Mouse (Mus musculus) lung, embryonic 14.5 days (tissue): ENCODE data around the gene Mvp. TPM values are rescaled to one million over a fixed set of nuclear protein-coding genes. Genes with fewer than 3 reads are reported as not detected.

Source experiments
- ATAC-seq: fragments of 200-750 bp; cut with Nextera tagmentation; 2 replicates; pipeline ENCODE4 v1.8.0; 2017; ENCODE audit warnings: mild to moderate bottlenecking, moderate TSS enrichment, moderate library complexity; ENCODE audit not compliant: insufficient read depth
- DNase-seq: peaks from one replicate; pipeline ENCODE4 v3.0.0-alpha.2; 2015
- H3K27ac ChIP-seq: fragments of 300-500 bp; sonication (generic); 2 replicates; pipeline ENCODE4 v1.5.1; 2014; ENCODE audit warnings: low read depth, mild to moderate bottlenecking, moderate library complexity
- H3K27me3 ChIP-seq: fragments of 300-500 bp; sonication (generic); 2 replicates; pipeline ENCODE4 v1.6.1; 2014; ENCODE audit warnings: low read length, control low read depth; ENCODE audit not compliant: insufficient read depth
- H3K36me3 ChIP-seq: fragments of 300-500 bp; sonication (generic); 2 replicates; pipeline ENCODE4 v1.6.1; 2014; ENCODE audit warnings: control low read depth; ENCODE audit not compliant: insufficient read depth
- H3K4me1 ChIP-seq: fragments of 300-500 bp; sonication (generic); 2 replicates; pipeline ENCODE4 v1.6.1; 2014; ENCODE audit warnings: antibody characterized with exemption, control low read depth; ENCODE audit not compliant: insufficient read depth
- H3K4me2 ChIP-seq: fragments of 300-500 bp; sonication (generic); 2 replicates; pipeline ENCODE4 v1.6.1; 2014; ENCODE audit warnings: mild to moderate bottlenecking
- H3K4me3 ChIP-seq: fragments of 300-500 bp; sonication (generic); 2 replicates; pipeline ENCODE4 v1.5.1; 2014; ENCODE audit warnings: low read depth, low read length
- H3K9ac ChIP-seq: fragments of 300-500 bp; sonication (generic); 2 replicates; pipeline ENCODE4 v1.6.1; 2014
- H3K9me3 ChIP-seq: fragments of 300-500 bp; sonication (generic); 2 replicates; pipeline ENCODE4 v1.6.1; 2016; ENCODE audit warnings: low read depth, low read length, control low read depth
- CTCF ChIP-seq: IDR thresholded peaks from 2 replicates; pipeline ENCODE4 v1.5.1; 2016; ENCODE audit warnings: antibody characterized with exemption, low read depth
- WGBS: fragments of 180-500 bp; shearing (Covaris S2); extraction: QIAGEN DNeasy Blood & Tissue Kit; methylation state at CpG from one replicate; pipeline ENCODE4 v1.1.7; 2014; 5-methylcytosine and 5-hydroxymethylcytosine counted together
- polyA plus RNA-seq: library from polyadenylated mRNA; unstranded; fragments of >200 nt; fragmentation: Nextera tagmentation; extraction: Ambion mirVana; gene quantifications from 2 replicates; pipeline ENCODE4 v1.2.1, GENCODE M21; 2014

Mvp gene
- polyA plus RNA-seq, 1 experiment from 2014 or later, result 8.0 TPM

- no peak for DNase-seq
- peak overlapping the region; percentile 46; the same call in 1 of the 2 replicates for H3K27ac ChIP-seq
- 0 out of 2 replicates have a peak overlapping the region, but pooled peaks have one; percentile 29 for H3K9ac ChIP-seq
- H3K4me3 ChIP-seq, result no peak overlapping the region
- ATAC-seq, result no peak
- no peaks in the 10 kb centered on the region for H3K27me3 ChIP-seq
- no peak overlapping the region for H3K4me2 ChIP-seq
- no peaks in the 10 kb centered on the region for H3K4me1 ChIP-seq
- H3K36me3 ChIP-seq, result peaks cover 25% of the 10 kb centered on the region; the same call in 1 of the 2 replicates
- no peak for TF ChIP-seq CTCF
- H3K9me3 ChIP-seq, result no peaks in the 10 kb centered on the region
- 78% methylated on average over 17 of the region's 17 CpGs for WGBS
Measured at GRCm38 (mm10) chr7:127009307-127010085, 4.9 kb downstream of the Mvp start.

- Histone ChIP-seq H3K4me1 (no peaks in the 10 kb centered on the region), H3K27ac (peak overlapping the region; percentile 63), H3K36me3 (peaks cover 17% of the 10 kb centered on the region; the same call in 1 of the 2 replicates), H3K9me3 (no peaks in the 10 kb centered on the region), H3K4me2 (no peak overlapping the region), H3K9ac (peak overlapping the region; percentile 29), H3K27me3 (no peaks in the 10 kb centered on the region), H3K4me3 (no peak overlapping the region)
- ATAC-seq (peak; percentile 80), DNase-seq (peak; percentile 63)
- TF ChIP-seq CTCF, result no peak
- WGBS, result 43% methylated on average over 9 of the region's 9 CpGs
Measured at GRCm38 (mm10) chr7:127008239-127009019, 6.0 kb downstream of the Mvp start.

- no peak overlapping the region for H3K9ac ChIP-seq
- 75% methylated on average over 6 of the region's 6 CpGs for WGBS
- H3K4me3 ChIP-seq, result no peak overlapping the region
Measured at GRCm38 (mm10) chr7:127007313-127008024, 7.0 kb downstream of the Mvp start.

GRCm38 (mm10) chr7:127004122-127004875, 10.1 kb downstream of the Mvp start:
- Histone ChIP-seq H3K36me3 (no peaks in the 10 kb centered on the region), H3K4me2 (no peak overlapping the region), H3K9me3 (no peaks in the 10 kb centered on the region), H3K4me1 (no peaks in the 10 kb centered on the region), H3K27me3 (no peaks in the 10 kb centered on the region), H3K4me3 (no peak overlapping the region), H3K9ac (no peak overlapping the region), H3K27ac (no peak overlapping the region)
- DNase-seq (no peak), ATAC-seq (no peak)
- peak; percentile 26 for TF ChIP-seq CTCF
- WGBS, result 76% methylated on average over 4 of the region's 4 CpGs

More at GRCm38 (mm10) chr7:127007313-127008024, 7.0 kb downstream of the Mvp start:
- Histone ChIP-seq H3K27me3 (no peaks in the 10 kb centered on the region), H3K4me1 (no peaks in the 10 kb centered on the region), H3K9me3 (no peaks in the 10 kb centered on the region), H3K36me3 (peaks cover 7% of the 10 kb centered on the region; the same call in 1 of the 2 replicates), H3K4me2 (no peak overlapping the region), H3K27ac (no peak overlapping the region)
- TF ChIP-seq CTCF, result no peak
- DNase-seq, result no peak
- ATAC-seq, result no peak

- Histone ChIP-seq H3K9me3 (no peaks in the 10 kb centered on the region), H3K36me3 (no peaks in the 10 kb centered on the region), H3K4me1 (no peaks in the 10 kb centered on the region), H3K27me3 (no peaks in the 10 kb centered on the region), H3K27ac (no peak overlapping the region), H3K9ac (no peak overlapping the region), H3K4me2 (no peak overlapping the region), H3K4me3 (no peak overlapping the region)
- WGBS, result 78% methylated on average over 5 of the region's 5 CpGs
- ATAC-seq (no peak), DNase-seq (no peak)
- no peak for TF ChIP-seq CTCF
Measured at GRCm38 (mm10) chr7:127003620-127004019, 10.8 kb downstream of the Mvp start.

- 57% methylated on average over 10 of the region's 10 CpGs for WGBS
- TF ChIP-seq CTCF, result no peak
- ATAC-seq, result no peak
Measured at GRCm38 (mm10) chr7:126999568-126999967, 14.9 kb downstream of the Mvp start.

More at GRCm38 (mm10) chr7:126999568-126999967, 14.9 kb downstream of the Mvp start:
- Histone ChIP-seq H3K9ac (no peak overlapping the region), H3K36me3 (no peaks in the 10 kb centered on the region), H3K27ac (no peak overlapping the region), H3K9me3 (no peaks in the 10 kb centered on the region), H3K4me1 (no peaks in the 10 kb centered on the region), H3K4me3 (no peak overlapping the region), H3K27me3 (no peaks in the 10 kb centered on the region), H3K4me2 (no peak overlapping the region)
- DNase-seq, result no peak
